Mouse (Mus musculus): ENCODE measurements around the gene Trpv1.

Trpv1 gene

DNA sequence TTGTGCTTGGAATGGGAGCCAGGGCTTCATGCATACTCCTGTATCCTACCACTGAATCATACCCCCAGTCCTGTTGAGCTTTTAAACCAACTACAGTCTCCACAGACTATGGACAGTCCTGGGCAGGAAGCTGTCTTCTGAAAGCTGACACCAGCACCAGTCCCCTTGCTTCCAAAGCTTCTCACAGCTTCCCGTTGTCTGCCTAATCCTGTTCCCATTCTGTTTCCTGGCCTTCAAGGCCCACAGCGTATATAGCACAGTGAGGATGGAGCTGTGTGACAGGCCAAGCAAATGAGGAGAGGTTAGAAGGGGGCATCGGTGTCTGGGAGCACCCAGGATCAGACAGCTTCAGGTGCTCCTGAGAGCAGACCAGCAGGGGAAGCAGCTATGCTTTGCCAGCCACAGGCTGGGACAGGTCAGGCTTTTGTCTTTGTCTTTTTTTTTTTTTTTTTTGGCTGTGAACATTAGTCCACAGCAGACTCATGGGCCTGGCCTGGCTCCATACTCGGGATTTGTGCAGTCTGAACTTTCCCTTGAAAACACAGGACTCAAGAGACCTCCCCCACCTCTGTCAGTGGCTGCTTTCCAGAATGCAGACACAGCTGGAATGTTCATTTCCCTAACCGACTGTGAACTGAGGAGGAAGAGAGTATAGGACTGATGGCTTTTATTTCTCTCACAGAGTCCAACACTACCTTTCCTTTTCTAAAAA is 2.1 kb downstream of the Trpv1 start:
- WGBS = 41% methylated on average over 5 of the region's 5 CpGs

DNA sequence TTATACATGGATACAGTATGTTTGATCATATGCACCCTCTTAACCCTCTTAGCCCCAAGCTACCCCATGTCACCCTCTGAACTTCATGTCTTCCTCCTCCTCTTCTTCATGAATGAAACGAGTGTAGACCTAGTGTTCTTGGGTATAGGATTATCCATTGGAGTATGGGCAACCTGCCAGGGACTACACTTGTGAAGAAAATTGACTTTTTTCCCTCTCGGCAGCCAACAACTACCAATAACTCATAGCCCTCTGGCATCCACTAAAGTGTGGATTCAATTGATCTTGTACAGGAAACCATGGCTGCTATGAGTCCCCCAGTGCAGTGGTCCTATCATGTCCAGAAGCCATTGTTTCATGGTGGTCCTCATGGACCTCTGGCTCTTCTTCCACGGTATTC is 2.6 kb downstream of the Trpv1 start:
- WGBS = 83% methylated on average over 3 of the region's 3 CpGs

DNA sequence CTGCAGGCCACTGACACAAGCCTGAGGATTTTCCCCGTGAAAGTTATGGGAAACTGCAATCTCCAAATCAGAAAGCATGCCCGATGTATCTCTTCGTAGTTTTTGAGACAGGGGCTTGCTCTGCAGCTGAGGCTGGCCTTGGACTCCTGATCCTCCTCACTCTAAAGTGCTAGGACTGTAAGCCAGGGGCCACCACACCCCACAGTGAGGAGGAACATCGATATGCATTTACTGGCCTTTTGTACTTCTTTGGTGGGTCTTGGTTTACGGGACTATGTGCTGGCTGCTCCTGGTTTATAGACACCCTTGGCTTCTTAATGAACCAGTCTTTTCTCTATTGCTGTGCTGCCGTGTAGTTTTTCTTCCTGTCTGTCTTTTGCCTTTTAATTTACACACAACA is 8.1 kb downstream of the Trpv1 start:
- 87% methylated on average over 6 of the region's 6 CpGs for WGBS

DNA sequence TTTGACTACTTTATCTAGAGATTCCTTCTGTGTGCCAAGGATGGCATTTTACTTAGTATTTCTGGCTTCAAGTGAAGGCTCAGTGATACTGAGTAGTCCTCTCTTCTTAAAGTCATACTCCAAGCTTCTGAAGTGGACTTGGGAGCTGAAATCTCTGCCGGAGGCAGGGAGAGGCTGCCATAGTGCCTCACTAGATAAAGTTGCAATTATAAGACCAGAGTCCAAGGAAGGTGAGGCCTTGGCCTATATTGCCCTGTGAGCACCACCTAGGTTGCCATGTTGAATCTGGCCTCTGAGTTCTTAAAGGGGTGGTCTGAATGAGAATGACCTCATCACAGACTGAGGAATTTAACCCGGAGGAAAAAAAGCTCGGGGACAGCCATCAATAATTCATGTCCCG is 8.7 kb downstream of the Trpv1 start:
- 91% methylated on average over 4 of the region's 4 CpGs for WGBS

DNA sequence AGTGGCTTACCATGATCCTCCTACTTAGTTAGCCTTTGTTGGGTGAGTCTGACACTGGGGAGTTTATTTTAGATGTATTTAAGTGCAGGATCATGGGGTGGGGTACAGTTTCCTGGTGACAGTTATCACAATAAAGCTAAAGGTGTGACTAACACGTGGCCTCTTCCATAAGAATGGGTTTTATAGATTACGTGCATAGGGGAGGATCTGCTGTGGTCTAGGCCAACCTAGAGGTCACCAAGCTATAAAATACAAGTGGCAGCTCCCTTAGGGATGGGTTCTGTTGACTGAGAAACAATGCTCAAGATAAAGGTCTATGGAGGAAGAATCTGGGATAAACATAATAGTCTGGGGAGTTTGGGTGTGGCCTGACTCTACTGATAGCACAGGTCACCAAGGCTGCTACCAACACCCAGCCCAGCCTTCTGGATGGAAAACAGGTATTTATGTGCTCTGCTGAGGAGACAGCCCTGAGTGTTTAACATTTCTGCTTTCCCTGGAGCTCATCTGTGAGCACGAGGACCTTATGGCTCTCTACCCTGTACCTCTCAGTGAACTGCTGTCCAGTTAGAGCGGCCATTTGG is 23.4 kb downstream of the Trpv1 start:
- 86% methylated on average over 4 of the region's 4 CpGs for WGBS

DNA sequence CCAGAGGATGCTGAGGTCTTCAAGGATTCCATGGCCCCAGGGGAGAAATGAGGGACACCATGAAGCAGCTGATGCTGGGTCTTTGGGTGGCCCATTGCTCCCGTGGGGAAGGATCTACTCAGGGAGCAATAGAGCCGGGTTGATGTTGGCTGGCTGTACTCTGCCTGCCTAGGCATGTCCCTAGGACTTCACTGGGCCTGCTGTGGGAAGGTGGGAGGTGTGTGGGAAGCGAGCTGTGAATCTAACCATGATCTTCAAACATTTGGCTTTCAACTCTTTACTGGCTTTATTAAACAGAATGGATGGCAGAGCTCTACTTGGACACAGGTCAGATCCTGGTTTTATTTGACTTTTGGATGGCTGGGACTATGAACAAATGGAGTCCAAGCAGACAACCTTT is 26.4 kb downstream of the Trpv1 start:
- WGBS = 66% methylated on average over 3 of the region's 3 CpGs

DNA sequence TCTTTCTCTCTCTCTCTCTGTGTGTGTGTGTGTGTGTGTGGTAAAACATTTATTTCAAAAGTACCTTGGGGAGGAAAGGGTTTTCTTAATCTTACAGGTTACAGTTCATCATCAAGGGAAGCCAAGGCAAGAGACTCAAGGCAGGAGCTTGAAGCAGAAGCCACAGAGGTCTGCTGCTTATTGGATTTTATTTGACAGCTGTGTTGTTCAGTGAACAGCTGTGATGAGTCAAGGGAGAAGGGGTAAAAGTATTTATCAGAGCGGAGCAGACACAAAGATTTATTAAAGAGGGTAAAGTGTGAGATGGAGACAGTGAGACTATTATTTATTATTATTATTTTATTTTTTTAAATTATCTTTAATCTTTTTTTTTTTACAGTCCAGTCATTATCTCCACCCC is 27.3 kb downstream of the Trpv1 start:
- WGBS = 93% methylated on average over 1 of the region's 1 CpGs

DNA sequence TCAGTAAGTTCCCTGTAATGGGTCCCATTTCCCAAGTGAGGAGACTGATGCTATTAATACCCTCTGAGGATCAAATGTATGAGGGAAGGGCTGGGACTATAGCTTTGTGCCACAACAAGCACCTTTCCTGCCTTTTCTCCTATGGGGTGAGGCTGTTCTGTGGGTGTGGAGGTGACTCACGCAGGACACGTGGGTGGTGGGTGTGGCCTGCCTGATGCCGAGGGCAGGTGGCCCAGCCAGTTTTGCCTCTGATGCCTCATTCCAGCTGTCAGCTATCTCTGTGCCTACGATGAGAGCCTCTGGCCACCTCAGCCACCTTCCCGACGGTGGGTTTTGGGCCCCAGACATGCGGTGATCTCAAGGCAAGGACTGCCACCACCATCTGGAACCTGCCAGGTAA is 33.2 kb downstream of the Trpv1 start, which contains the start of gene Trpv3:
TSS of gene Trpv3 (plus strand) at position 122 of the 400 bp plus-strand sequence.
- WGBS = 82% methylated on average over 7 of the region's 7 CpGs

DNA sequence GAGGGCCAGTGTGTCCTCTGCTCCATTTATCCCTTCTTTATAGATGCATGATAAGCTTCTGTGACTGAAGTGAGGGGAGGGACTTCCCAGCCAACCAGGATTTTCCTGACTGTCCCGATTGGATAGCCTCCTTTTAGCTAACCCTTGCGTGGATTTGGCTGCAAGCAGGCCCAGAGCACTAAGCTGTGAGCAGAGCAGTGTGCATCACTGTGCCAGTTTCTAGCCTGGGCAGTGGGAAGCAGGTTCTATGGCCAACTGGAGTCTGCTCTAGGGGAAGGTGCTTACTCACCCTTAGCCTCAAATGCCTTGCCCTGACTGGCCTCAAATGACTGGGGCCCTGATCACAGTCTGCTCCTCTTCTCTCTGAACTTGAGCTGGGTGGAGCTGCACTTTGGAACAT is 40.7 kb downstream of the Trpv1 start:
- WGBS = 54% methylated on average over 2 of the region's 2 CpGs

DNA sequence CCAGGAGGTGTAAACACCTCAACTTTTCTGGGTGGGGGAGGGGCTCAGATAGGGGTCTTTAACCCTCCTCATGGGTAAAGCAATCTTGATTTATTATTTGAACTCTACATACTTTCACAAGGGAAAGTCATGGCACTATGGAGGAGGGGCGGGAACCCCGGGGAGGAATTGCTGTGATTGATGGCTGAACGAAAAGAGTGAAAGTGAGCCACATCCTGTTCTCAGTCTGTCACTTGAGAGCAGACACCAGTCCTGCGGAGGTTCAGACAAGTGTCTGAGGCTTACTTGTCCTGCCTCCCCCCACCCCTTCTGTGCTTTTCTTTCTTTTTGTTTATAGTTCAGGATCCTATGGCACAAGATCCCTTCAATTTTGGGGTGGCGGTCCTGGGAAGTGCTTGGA is 46.6 kb downstream of the Trpv1 start:
- 59% methylated on average over 5 of the region's 5 CpGs for WGBS

DNA sequence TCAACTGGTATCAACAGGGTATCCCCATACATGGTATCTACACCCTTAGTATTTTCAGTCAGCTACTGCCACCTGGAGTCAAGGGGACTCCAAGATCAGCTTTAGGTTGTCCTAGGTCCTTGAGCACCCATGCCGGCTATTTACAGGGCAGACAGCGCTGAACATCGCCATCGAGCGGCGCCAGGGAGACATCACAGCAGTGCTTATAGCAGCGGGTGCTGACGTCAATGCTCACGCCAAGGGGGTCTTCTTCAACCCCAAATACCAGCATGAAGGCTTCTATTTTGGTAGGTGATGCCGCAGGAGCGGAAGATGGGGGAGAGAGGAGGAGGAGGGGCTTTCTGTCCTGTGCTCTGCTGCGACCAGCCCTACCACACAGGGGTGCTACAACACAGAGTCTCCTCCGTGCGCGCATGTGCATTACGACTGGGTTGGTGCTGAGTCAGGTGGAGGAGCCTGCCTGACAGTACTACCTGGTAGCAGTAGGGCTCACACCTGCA is 47.5 kb downstream of the Trpv1 start:
- WGBS = 1% methylated on average over 16 of the region's 16 CpGs

DNA sequence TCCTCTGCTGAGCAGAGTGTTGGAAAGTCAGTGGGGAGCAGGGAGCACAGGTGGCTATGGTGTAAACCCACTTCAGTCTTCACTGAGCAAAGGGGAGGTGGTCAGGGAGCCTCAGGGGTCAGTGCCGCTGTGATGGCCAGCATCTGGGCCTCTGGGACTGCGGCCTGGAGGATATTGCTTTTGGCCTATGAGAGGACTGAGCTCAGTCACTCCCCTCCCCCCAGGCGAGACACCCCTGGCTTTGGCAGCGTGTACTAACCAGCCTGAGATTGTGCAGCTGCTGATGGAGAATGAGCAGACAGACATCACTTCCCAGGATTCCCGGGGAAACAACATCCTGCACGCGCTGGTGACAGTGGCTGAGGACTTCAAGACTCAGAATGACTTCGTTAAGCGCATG is 49.3 kb downstream of the Trpv1 start:
- 73% methylated on average over 9 of the region's 9 CpGs for WGBS

DNA sequence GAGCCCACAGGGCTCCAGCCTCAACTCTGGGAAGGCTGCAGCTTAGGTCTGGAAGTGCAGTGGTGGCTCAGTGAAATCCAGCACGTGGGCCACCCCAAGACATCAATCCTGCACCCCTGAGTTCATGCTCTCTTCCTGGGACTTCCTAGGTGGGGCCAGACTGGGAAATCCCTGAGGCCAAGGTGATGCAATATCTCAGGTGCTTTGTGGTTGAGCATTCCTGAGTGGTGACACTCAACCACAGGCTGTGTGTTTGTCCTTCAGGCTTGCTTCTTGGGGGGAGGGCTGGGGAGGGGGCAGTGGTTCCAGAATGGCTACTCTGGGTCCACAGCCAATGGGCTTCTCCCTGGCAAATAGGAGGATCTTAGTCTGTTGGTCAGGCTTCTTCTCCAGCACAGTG is 49.8 kb downstream of the Trpv1 start:
- WGBS = 52% methylated on average over 1 of the region's 1 CpGs

DNA sequence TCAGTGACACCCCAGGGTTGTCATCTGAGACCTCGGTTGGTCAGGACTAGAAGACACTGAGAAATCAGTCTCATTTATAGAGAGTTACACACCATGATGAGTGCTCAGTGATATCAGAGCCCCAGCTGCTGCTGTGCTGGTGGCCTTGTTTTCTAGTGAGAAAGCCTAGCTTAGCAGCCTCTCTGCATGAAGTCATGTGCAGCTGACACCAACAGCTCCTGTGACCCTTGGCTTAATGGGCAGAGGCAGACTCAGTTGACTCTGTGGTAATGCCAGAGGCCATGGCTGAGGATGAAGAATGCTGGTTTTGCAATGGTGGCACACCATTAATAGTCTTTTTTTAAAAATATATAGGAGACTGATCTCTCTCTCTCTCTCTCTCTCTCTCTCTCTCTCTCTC is 55.5 kb downstream of the Trpv1 start:
- 67% methylated on average over 1 of the region's 1 CpGs for WGBS

DNA sequence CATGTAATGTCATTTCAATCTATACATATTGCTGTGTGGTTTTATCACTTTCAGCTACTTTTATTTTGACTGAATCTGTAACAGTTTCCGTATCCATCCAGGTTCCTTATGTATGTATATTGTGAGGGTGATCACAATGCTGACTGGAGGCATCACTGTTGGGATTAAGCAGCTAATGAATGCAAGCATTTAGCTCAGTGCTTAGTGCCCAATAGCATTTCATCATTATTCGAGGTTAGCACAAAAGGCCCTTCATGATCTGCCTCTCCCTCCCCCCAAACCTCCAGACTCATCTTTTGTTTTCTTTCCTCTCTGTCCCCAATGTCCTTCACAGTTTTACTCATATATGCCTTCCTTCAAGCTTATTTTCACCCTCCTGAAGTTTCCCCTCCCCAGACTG is 69.0 kb downstream of the Trpv1 start:
- WGBS = 39% methylated on average over 2 of the region's 2 CpGs
